Mouse (Mus musculus) MEL-GATA-1-ER (cell line): ENCODE measurements around the gene Npvf.
A peak's percentile ranks its signal among the peaks of the same experiment; 100 is the strongest.
"Not testable (repeated sequence)": the region's sequence is repeated elsewhere in the genome, so short reads cannot be mapped to it uniquely, and the experiment has no call there.

Experiments used
- DNase-seq: peaks from one replicate; pipeline ENCODE4 v3.0.0-alpha.2; 2012; ENCODE audit warnings: low read depth; ENCODE audit errors: extremely low read depth

Gene Npvf

GRCm38 (mm10) chr6:50640377-50640776, 13.9 kb downstream of the Npvf start:
- no peak for DNase-seq

GRCm38 (mm10) chr6:50639656-50640055, 14.6 kb downstream of the Npvf start:
- no peak for DNase-seq

DNA sequence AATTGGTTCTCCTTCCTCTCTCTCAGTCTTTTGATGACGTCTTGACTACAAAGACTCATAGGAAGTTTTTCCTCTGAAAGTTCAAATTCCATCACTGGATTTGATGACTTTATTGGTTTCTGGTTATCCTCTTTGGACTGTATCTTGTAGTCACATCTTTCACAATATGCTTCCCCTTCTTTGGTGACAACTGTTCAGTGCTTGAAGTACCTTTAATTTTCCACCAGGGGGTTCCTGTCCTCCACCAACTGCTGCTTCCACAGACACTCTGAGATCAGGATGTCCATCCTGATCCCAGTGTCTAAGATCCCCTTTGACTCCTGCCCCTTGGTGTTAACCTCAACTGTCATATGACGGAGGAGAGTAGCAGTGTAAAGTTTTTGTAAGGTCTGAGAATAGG, 28.1 kb downstream of the Npvf start:
- DNase-seq, result not testable (repeated sequence)

GRCm38 (mm10) chr6:50618273-50618672, 36.0 kb downstream of the Npvf start:
- DNase-seq, result not testable (repeated sequence)

DNA sequence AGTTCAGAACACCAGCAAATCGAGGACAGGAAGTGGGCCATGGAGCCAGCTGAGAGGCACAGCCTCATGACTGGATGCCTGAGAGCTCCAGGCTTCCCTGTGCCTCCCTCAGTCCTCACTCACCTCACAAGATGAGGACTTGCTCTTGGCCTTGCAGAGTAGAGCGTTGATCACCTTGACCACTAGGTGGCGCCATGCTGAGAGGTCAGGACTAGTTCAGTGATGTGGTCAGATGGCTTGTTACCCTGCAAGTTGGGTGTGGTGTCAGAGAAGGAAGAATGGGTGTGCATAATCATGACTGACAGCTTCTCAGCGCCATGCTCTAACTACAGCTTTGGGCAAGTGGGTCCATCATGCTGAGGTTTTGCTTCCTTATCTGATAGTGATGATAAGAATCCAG, 52.6 kb downstream of the Npvf start:
- DNase-seq, result peak; percentile 53
